Mouse (Mus musculus): ENCODE results near the gene Soga1.

DNA sequence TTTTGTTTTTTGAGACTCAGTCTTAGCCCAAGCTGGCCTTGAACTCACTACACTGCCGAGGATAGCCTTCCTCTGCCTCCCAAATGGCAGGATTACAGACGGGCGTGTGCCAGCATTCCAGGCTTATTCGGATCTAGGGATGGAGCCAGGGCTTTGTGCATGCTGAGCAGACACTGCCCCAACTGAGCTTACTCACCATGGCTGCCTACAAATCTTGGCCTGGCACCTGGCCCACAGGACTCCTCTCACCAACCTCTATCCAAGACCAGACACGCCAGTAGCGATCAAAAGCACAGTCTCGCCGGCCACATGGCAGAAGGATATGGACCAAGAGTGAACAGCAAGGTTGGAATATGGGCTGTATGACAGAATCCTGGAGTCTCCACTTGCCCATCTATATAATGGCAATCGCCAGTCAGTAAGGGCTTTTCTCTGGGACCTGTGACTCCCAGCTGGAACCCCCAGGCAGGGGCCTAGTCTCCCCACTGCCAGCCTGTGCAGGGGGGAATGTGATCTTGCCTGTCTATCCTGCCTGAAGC, 4.8 kb downstream of the Soga1 start:
- TF ChIP-seq FLI1 (IDR thresholded peaks at IDR 0.05; ENCODE audit: low read length) (no peak), GATA1 (IDR thresholded peaks at IDR 0.05; ENCODE audit: borderline replicate concordance, low read length) (no peak)

All from megakaryocyte, embryonic 14.5 days (primary cell).